Comparison of ENCODE assay signal across 7 mouse cellular contexts in genomic region chr10:80265149-80265486, GRCm38 (mm10). TPM values are rescaled to one million over a fixed set of nuclear protein-coding genes. Genes with fewer than 3 reads are reported as not detected.
DNase-seq lines count a peak whose midpoint lies in the region; ATAC-seq and TF ChIP-seq lines count a peak whose summit lies in the region.

No protein-coding gene starts in this region.

- H3K36me3 ChIP-seq in embryonic facial prominence, embryonic 15.5 days: peaks cover 11% of the 10 kb centered on the region; the same call in 1 of the 2 replicates
- peaks cover 35% of the 10 kb centered on the region for H3K36me3 ChIP-seq in limb, embryonic 10.5 days
- no peaks in the 10 kb centered on the region for H3K36me3 ChIP-seq in neural tube, embryonic 15.5 days

- peak overlapping the region; percentile 75 for H3K4me2 ChIP-seq in embryonic facial prominence, embryonic 15.5 days (replicated peaks)
- peak overlapping the region; percentile 77 for H3K4me2 ChIP-seq in neural tube, embryonic 15.5 days

- H3K27me3 ChIP-seq in embryonic facial prominence, embryonic 15.5 days: no peaks in the 10 kb centered on the region
- no peaks in the 10 kb centered on the region for H3K27me3 ChIP-seq in limb, embryonic 10.5 days (ENCODE audit: low read depth, poor library complexity, severe bottlenecking)
- H3K27me3 ChIP-seq in neural tube, embryonic 15.5 days (replicated peaks): no peaks in the 10 kb centered on the region

- TF ChIP-seq CTCF in lung, adult 2 months (IDR thresholded peaks at IDR 0.05; ENCODE audit: insufficient read depth, low read length): no peak

- under 1% methylated on average over 18 of the region's 18 CpGs for WGBS in lung, adult 2 months
- under 1% methylated on average over 18 of the region's 18 CpGs for WGBS in embryonic facial prominence, embryonic 15.5 days
- WGBS in limb, embryonic 10.5 days: 1% methylated on average over 18 of the region's 18 CpGs
- WGBS in neural tube, embryonic 15.5 days: 1% methylated on average over 18 of the region's 18 CpGs

- no peak for TF ChIP-seq POLR2A in lung, adult 2 months (IDR thresholded peaks at IDR 0.05; ENCODE audit: borderline replicate concordance, extremely low read depth, low read depth, low read length)

- no peak for DNase-seq in lung, adult 2 months
- DNase-seq in lung, postnatal 10 days: no peak
- DNase-seq in limb, embryonic 10.5 days (ENCODE audit: low spot score): no peak
- no peak for DNase-seq in adrenal gland, postnatal 25 days
- DNase-seq in gastrocnemius, adult 8-10 months (ENCODE audit: low spot score in 2 of 2): no peak

- peak overlapping the region; percentile 76 for H3K27ac ChIP-seq in embryonic facial prominence, embryonic 15.5 days (replicated peaks)
- H3K27ac ChIP-seq in limb, embryonic 10.5 days: peak overlapping the region; percentile 97
- peak overlapping the region; percentile 84 for H3K27ac ChIP-seq in neural tube, embryonic 15.5 days (replicated peaks)

- no peaks in the 10 kb centered on the region for H3K9me3 ChIP-seq in embryonic facial prominence, embryonic 15.5 days (replicated peaks)
- H3K9me3 ChIP-seq in limb, embryonic 10.5 days (replicated peaks): no peaks in the 10 kb centered on the region
- no peaks in the 10 kb centered on the region for H3K9me3 ChIP-seq in neural tube, embryonic 15.5 days (replicated peaks)

- H3K4me3 ChIP-seq in lung, adult 2 months (replicated peaks; ENCODE audit: extremely low read depth, low read depth, low read length): peak overlapping the region; percentile 76
- peak overlapping the region; percentile 92 for H3K4me3 ChIP-seq in embryonic facial prominence, embryonic 15.5 days (replicated peaks)
- peak overlapping the region; percentile 98 for H3K4me3 ChIP-seq in limb, embryonic 10.5 days
- peak overlapping the region; percentile 92 for H3K4me3 ChIP-seq in neural tube, embryonic 15.5 days (replicated peaks)

- H3K9ac ChIP-seq in embryonic facial prominence, embryonic 15.5 days: peak overlapping the region; percentile 98
- peak overlapping the region; percentile 100 for H3K9ac ChIP-seq in neural tube, embryonic 15.5 days (replicated peaks)

- peaks cover 11% of the 10 kb centered on the region for H3K4me1 ChIP-seq in lung, adult 2 months (ENCODE audit: control insufficient read depth, insufficient read depth, low read length)
- H3K4me1 ChIP-seq in embryonic facial prominence, embryonic 15.5 days: peaks cover 61% of the 10 kb centered on the region
- peaks cover 60% of the 10 kb centered on the region for H3K4me1 ChIP-seq in limb, embryonic 10.5 days
- H3K4me1 ChIP-seq in neural tube, embryonic 15.5 days: peaks cover 73% of the 10 kb centered on the region

- no peak for ATAC-seq in embryonic facial prominence, embryonic 15.5 days (ENCODE audit: insufficient number of reproducible peaks, low FRiP score, low TSS enrichment, low read depth)
- ATAC-seq in neural tube, embryonic 15.5 days (ENCODE audit: low FRiP score): no peak; the same call in 1 of the 2 replicates

RNA-seq across cellular contexts. Expression of gene Dazap1, which starts 3.8 kb away (rescaled TPM):
- 65.9 and 68.5 TPM in 2 replicates for polyA plus RNA-seq in lung, adult 2 months (2012; rRNA removed)
- polyA plus RNA-seq in embryonic facial prominence, embryonic 15.5 days (2015; fragmentation: Nextera tagmentation; extraction: Ambion mirVana): 61.2 and 64.6 TPM in 2 replicates
- 61.2 and 66.2 TPM in 2 replicates for polyA plus RNA-seq in limb, embryonic 10.5 days (2016; fragmentation: Nextera tagmentation; extraction: Ambion mirVana)
- 48.6 and 50.4 TPM in 2 replicates for polyA plus RNA-seq in neural tube, embryonic 15.5 days (2015; fragmentation: Nextera tagmentation; extraction: Ambion mirVana)
- total RNA-seq in adrenal gland, postnatal 25 days (2021): 111 and 117 TPM in 2 replicates
- total RNA-seq in gastrocnemius, adult 8-10 months (2022): 10 to 100 TPM; 31.8 to 38.5 (median 34.6) TPM

RNA-seq across cellular contexts. Expression of gene Gamt, which starts 4.3 kb away (rescaled TPM):
- 26.4 and 29.7 TPM in 2 replicates for polyA plus RNA-seq in lung, adult 2 months (2012; rRNA removed)
- polyA plus RNA-seq in embryonic facial prominence, embryonic 15.5 days (2015; fragmentation: Nextera tagmentation; extraction: Ambion mirVana): 72.3 and 88.0 TPM in 2 replicates
- 14.4 and 18.4 TPM in 2 replicates for polyA plus RNA-seq in limb, embryonic 10.5 days (2016; fragmentation: Nextera tagmentation; extraction: Ambion mirVana)
- polyA plus RNA-seq in neural tube, embryonic 15.5 days (2015; fragmentation: Nextera tagmentation; extraction: Ambion mirVana): 27.9 and 34.6 TPM in 2 replicates
- total RNA-seq in adrenal gland, postnatal 25 days (2021): 326 and 398 TPM in 2 replicates
- 10 to 100 TPM; 19.5 to 33.6 (median 33.4) TPM for total RNA-seq in gastrocnemius, adult 8-10 months (2022)

RNA-seq across cellular contexts. Expression of gene Ndufs7, which starts 16.2 kb away (rescaled TPM):
- polyA plus RNA-seq in lung, adult 2 months (2012; rRNA removed): 421 and 497 TPM in 2 replicates
- 317 and 339 TPM in 2 replicates for polyA plus RNA-seq in embryonic facial prominence, embryonic 15.5 days (2015; fragmentation: Nextera tagmentation; extraction: Ambion mirVana)
- polyA plus RNA-seq in limb, embryonic 10.5 days (2016; fragmentation: Nextera tagmentation; extraction: Ambion mirVana): 311 and 345 TPM in 2 replicates
- polyA plus RNA-seq in neural tube, embryonic 15.5 days (2015; fragmentation: Nextera tagmentation; extraction: Ambion mirVana): 353 and 368 TPM in 2 replicates
- total RNA-seq in adrenal gland, postnatal 25 days (2021): 238 and 243 TPM in 2 replicates
- total RNA-seq in gastrocnemius, adult 8-10 months (2022): 100 to 1,000 TPM; 576 to 623 (median 605) TPM

RNA-seq across cellular contexts. Expression of gene Rps15, which starts 27.1 kb away (rescaled TPM):
- polyA plus RNA-seq in lung, adult 2 months (2012; rRNA removed): 1,318 and 1,397 TPM in 2 replicates
- polyA plus RNA-seq in embryonic facial prominence, embryonic 15.5 days (2015; fragmentation: Nextera tagmentation; extraction: Ambion mirVana): 969 and 997 TPM in 2 replicates
- polyA plus RNA-seq in limb, embryonic 10.5 days (2016; fragmentation: Nextera tagmentation; extraction: Ambion mirVana): 1,092 and 1,255 TPM in 2 replicates
- polyA plus RNA-seq in neural tube, embryonic 15.5 days (2015; fragmentation: Nextera tagmentation; extraction: Ambion mirVana): 544 and 638 TPM in 2 replicates
- 1,145 and 1,195 TPM in 2 replicates for total RNA-seq in adrenal gland, postnatal 25 days (2021)
- 100 to 1,000 TPM; 626 to 776 (median 688) TPM for total RNA-seq in gastrocnemius, adult 8-10 months (2022)

RNA-seq across cellular contexts. Expression of gene Apc2, which starts 30.7 kb away (rescaled TPM):
- polyA plus RNA-seq in lung, adult 2 months (2012; rRNA removed): 3.8 and 4.1 TPM in 2 replicates
- 3.4 and 5.4 TPM in 2 replicates for polyA plus RNA-seq in embryonic facial prominence, embryonic 15.5 days (2015; fragmentation: Nextera tagmentation; extraction: Ambion mirVana)
- 0.90 and 2.9 TPM in 2 replicates for polyA plus RNA-seq in limb, embryonic 10.5 days (2016; fragmentation: Nextera tagmentation; extraction: Ambion mirVana)
- polyA plus RNA-seq in neural tube, embryonic 15.5 days (2015; fragmentation: Nextera tagmentation; extraction: Ambion mirVana): 122 and 144 TPM in 2 replicates
- total RNA-seq in adrenal gland, postnatal 25 days (2021): 1.4 and 3.2 TPM in 2 replicates
- under 1 TPM; 0.24 to 0.54 (median 0.31) TPM for total RNA-seq in gastrocnemius, adult 8-10 months (2022)
